Mouse (Mus musculus): ENCODE results near the gene Ctcf.
A peak's percentile ranks its signal among the peaks of the same experiment; 100 is the strongest.

The Ctcf gene

DNA sequence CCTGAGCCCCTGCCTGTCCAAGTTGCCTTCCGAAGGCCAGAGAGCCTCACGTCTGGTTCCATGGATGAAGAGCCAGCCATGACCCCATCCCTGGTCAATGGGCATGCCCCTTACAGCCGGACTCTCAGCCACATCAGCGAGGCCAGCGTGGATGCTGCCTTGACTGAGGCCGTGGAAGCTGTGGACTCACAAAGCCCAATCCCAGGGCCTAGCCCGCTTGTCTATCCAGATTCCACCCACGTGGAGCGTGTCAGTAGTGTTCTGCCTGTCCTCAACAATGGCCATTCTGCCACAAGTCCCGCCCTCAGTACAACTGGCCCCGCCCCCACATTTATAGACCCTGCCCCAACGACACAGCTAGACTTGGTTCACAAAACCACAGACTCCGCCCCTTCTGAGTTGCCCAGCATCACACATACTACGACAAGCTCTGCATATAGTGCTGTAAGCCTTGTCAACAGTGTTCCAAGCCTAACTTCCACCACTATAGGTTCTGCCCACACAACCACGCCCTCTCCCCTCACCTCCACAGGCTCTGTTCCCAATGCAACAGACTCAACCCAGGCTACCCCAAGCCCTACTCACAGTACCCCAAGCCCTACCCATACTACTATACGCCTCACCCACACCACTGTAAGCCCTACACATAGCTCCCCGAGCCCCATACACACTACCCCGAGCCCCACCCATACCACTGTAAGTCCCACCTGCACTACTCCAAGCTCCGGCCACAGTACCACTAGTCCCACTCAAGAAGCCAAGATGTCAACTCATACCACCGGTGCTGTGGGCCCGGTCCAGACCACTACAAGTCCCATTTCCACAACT lies 18.7 kb upstream of the Ctcf start:
- DNase-seq (ENCODE audit: low spot score in 2 of 2), result no peak

DNA sequence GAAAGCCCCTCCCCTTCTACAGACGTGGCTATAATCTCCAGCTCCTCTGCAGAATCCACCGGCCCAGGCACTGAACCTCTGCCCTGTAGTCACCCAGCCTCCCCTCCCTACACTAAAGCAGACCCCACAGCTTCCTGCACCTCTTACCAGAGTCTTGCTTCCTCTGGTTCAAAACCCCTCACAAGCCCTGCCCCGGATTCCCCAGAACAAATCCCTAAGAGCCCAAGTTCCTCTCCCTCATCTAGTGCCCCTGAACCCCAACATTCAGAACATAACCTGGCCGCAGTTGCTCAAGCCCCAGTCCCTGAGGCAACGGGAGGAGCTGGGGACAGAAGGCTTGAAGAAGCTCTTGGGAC lies 18.1 kb upstream of the Ctcf start:
- DNase-seq (ENCODE audit: low spot score in 2 of 2), result no peak

DNA sequence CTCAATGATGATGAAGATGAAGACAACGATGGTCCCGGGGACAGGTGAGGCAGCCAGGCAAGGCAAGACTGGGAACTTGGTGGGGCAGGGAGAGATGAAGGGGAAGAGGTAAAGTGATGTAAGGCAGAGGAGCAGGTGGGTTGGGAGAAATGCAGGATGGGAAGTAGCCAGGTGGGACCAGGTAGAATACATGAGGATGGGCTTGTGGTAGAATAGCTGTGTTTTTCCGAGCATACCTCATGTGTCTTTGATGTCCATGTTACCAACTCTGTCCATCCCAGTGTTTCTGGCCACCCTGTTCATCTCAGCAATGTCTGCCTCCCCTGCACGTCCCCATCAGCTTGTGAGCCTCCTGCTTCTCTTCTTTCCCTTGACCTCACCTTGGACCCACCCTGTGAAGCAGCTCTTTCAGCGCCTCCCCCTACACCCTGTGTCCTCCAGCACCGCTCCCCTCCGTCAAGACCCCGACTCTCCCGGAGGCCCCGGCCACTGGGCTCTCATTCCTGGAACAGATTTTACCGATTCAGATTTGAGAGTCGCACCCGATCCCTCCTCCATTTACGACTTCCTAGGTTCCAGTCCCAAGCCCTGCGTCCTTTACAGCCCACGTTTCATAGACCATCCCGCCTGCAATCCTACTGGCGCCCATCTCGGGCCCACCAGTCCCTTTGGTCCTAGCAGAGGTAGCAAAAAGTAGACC lies 17.3 kb upstream of the Ctcf start:
- no peak for DNase-seq (ENCODE audit: low spot score in 2 of 2)

GRCm38 (mm10) chr8:105620211-105620610 lies 16.2 kb upstream of the Ctcf start:
- no peak for DNase-seq (ENCODE audit: low spot score in 2 of 2)

DNA sequence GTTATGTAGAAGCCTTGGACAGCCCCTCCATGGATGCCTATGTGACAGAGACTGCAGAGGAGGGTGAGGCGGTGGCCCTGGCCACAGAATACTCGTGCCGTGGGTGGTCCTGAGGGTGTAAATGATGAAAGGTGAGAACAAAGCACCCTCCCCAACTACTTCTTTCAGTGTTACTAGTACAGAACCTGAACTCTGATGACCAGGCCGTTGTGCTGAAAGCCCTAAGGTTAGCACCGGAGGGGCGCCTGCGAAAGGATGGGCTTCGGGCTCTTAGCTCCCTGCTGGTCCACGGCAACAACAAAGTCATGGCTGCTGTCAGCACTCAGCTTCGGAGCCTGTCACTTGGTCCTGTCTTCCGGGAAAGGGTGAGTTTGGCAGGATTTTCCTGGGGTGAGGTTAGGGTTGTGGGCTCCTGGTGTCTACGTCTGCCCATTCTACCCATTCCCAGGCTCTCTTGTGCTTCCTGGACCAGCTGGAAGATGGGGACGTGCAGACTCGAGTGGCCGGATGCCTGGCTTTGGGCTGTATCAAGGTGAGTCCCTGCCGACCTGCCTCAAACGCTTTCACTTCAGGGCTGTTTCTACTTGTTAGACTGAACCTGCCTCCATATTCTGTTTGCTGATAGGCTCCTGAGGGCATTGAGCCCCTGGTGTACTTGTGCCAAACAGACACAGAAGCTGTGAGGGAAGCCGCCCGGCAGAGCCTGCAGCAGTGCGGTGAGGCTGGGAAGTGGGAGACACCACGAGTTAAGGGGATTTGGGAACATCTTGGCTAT lies 15.2 kb upstream of the Ctcf start:
- no peak for DNase-seq (ENCODE audit: low spot score in 2 of 2)

GRCm38 (mm10) chr8:105621841-105622240 lies 14.5 kb upstream of the Ctcf start:
- DNase-seq (ENCODE audit: low spot score in 2 of 2), result no peak

DNA sequence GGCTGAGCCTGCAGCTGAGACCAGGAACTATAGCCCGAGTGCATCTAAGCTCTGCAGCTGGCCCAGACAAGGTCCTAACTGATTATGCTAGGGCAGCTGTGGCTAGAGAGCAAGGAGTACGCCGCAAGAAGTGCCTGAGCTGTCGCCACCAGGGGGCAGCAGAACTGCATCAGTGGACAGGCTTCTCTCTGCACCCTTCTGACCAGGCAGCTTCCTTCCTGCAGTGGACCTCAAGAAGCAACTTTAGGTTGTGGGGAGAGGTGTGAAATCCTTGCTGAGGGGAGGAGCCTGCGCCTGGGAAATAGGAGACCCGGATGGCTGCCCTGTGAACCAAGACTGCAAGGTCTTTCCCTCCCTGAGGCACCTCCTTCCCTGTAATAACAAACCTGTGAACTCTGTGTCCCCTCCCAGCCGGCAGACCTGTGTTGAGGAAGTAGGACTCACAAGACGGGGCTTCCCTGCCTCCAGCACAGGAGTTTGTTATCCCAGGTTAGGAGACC lies 13.9 kb upstream of the Ctcf start:
- DNase-seq (ENCODE audit: low spot score in 2 of 2), result peak; percentile 95 to 98

GRCm38 (mm10) chr8:105623118-105623517 lies 13.2 kb upstream of the Ctcf start:
- DNase-seq (ENCODE audit: low spot score in 2 of 2), result peak in 1 of 2 experiments; percentile 81

GRCm38 (mm10) chr8:105623679-105624245 lies 12.6 kb upstream of the Ctcf start:
- DNase-seq (ENCODE audit: low spot score in 2 of 2), result no peak

DNA sequence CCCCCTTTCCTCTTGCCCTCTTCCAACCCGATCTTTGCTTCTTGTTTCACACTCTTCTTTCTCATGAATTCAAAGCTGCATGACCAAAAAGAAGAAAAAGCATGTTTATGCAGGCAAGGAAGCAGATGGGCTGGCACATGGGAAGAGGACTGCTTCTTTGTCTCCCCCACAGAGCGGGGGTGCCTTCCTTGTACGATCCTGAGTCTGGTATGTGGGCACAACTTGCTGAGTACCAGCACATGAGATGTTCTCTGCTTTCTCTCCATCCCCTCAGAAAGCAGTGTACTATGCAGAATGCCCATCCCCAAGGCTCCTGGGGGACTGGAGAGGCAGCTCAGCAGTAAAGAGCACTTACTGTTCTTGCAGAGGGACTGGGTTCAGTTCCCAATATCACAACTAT lies 12.0 kb upstream of the Ctcf start:
- no peak for DNase-seq (ENCODE audit: low spot score in 2 of 2)

- DNase-seq (ENCODE audit: low spot score in 2 of 2), result no peak
Observed at GRCm38 (mm10) chr8:105624831-105625230, 11.5 kb upstream of the Ctcf start.

DNA sequence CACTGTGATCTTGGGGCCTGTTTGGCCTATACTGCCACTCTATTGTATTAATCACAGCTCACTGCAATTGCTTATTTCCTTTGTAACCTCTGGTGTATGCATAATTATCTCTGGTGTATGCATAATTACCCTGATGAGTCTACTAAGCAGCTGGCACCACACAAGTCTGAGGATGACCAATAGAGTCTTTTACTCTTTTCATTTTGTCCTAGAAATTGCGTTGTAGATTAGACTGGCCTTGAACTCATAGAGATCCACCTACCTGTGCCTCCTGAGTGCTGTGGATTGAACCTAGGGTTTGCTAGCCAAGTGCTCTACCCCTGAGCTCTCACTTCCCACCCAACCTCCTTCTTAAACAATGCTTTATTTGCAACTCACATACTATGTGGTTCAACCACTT lies 10.3 kb upstream of the Ctcf start:
- no peak for DNase-seq (ENCODE audit: low spot score in 2 of 2)

GRCm38 (mm10) chr8:105629337-105629736 lies 7.0 kb upstream of the Ctcf start:
- DNase-seq (ENCODE audit: low spot score in 2 of 2), result no peak

DNA sequence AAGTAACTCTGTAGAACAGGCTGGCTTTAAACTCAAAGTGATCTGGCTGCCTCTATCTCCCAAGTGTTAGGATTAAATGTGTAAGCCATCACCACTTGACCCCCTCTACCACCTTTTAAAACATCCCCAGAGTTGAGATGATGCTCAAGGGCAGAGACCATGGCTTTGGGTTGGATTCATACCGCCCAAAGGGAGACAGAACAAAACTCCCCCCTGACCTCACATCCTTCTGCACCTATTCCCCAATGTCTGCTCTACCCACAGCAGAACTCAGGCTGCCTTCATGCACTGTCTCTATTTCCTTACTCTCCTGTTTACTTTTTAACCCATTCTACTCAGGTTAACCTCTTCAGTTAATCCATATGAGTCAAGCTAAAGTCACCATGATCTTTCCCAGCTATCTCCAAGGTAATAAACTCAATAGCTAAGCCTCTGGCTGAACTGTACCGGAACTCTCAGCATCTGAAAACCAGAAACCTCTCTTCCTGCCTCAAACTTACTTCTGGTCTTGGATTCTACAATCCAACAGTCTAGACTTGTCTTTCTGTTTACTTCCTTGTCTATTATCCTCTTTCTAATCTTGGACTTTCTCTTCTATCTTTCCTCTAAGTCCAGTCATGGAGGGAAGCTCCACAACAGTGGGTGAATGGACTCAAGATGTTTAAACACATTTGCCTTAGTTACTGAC lies 1.5 kb upstream of the Ctcf start:
- no peak for DNase-seq (ENCODE audit: low spot score in 2 of 2)

- DNase-seq (ENCODE audit: low spot score in 2 of 2), result no peak
Observed at GRCm38 (mm10) chr8:105635481-105635880, 887 bp upstream of the Ctcf start.

GRCm38 (mm10) chr8:105636963-105637510 lies 669 bp downstream of the Ctcf start, which contains the start of gene Agrp:
TSS of gene Agrp (minus strand) at chr8:105637393.
- DNase-seq (ENCODE audit: low spot score in 2 of 2), result peak; percentile 71 to 79

DNA sequence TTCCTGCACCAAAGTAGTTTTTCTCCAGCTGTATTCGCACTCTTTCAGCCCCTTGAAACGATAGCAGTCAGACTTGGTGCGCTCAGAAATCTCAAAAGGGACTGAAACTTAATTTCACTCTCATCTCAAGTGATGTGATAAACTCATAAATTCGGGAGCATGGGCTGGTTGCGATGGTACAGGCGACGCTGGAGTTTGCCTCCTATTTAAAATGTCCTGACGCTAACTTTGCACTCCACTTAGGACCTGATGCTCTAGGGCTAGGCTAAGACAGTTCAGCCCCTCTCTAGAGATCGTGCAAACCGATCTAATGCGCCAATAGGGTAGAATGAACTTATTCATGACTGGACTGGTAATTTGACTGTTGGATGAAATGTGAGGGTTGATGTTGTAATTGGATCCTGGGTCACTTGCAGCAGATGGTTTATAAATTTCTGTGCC lies 1.3 kb downstream of the Ctcf start:
- peak in 1 of 2 experiments; percentile 42 for DNase-seq (ENCODE audit: low spot score in 2 of 2)

DNA sequence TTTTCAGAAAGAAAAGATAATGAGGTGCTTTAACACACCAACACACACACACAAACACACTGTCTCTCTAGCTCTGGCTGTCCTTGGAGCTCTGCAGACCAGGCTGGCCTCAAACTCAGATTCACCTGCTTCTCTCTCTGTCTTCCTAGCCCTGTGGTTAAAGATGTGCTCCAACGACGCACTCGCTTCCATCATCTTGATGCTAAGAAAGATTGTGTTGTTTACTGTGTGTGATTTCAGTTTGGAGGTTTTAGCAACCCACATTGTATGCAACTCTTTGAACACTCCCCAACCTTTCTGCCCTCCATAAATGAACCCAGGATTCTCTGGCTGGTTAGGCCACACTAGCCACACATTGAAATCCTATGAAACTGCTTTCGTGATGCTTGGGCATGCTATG lies 2.1 kb downstream of the Ctcf start:
- DNase-seq (ENCODE audit: low spot score in 2 of 2), result no peak

GRCm38 (mm10) chr8:105639835-105640234 lies 3.5 kb downstream of the Ctcf start:
- no peak for DNase-seq (ENCODE audit: low spot score in 2 of 2)

GRCm38 (mm10) chr8:105640511-105640910 lies 4.1 kb downstream of the Ctcf start:
- DNase-seq (ENCODE audit: low spot score in 2 of 2), result no peak

- DNase-seq (ENCODE audit: low spot score in 2 of 2), result no peak
Observed at GRCm38 (mm10) chr8:105645205-105645604, 8.8 kb downstream of the Ctcf start.
